Mouse (Mus musculus): Measurements from ENCODE around the gene Zyg11b. TPM values are rescaled to one million over a fixed set of nuclear protein-coding genes. Genes with fewer than 3 reads are reported as not detected.

Gene Zyg11b
- total RNA-seq (2023), result 10 to 100 TPM; 27.7 to 32.9 TPM

GRCm38 (mm10) chr4:108300670-108301373 lies at the start of gene Zyg11b:
TSS of gene Zyg11b (minus strand) at chr4:108301096.

GRCm38 (mm10) chr4:108327730-108328484 lies 27.0 kb upstream of the Zyg11b start, which contains the start of gene Coa7:
TSS of gene Coa7 (plus strand) at chr4:108328140.

GRCm38 (mm10) chr4:108217332-108218179 lies 83.3 kb downstream of the Zyg11b start, which contains the start of gene Zyg11a:
TSS of gene Zyg11a (minus strand) at chr4:108218048.

Other genes with a start within 250 kb of the Zyg11b start
- under 1 TPM in 1 of 2 experiments, not detected in 1; 0.09 TPM for gene Podn, start 204.7 kb downstream of the Zyg11b start, total RNA-seq (2023)
- 100 to 1,000 TPM; 178 to 183 TPM for gene Scp2, start 156.1 kb downstream of the Zyg11b start, total RNA-seq (2023)
- not detected for gene Echdc2, start 135.7 kb downstream of the Zyg11b start, total RNA-seq (2023)
- not detected for gene Zyg11a, start 83.0 kb downstream of the Zyg11b start, total RNA-seq (2023)
- gene Coa7, start 27.0 kb upstream of the Zyg11b start, total RNA-seq (2023), result 1 to 10 TPM; 2.4 to 4.9 TPM
- not detected for gene Shisal2a, start 82.3 kb upstream of the Zyg11b start, total RNA-seq (2023)
- under 1 TPM in 1 of 2 experiments, not detected in 1; 0.62 TPM for gene Gpx7, start 105.9 kb upstream of the Zyg11b start, total RNA-seq (2023)
- gene Tut4, start 158.3 kb upstream of the Zyg11b start, total RNA-seq (2023), result 10 to 100 TPM; 42.2 to 42.6 TPM

Measured in neutrophil, adult 83 days (primary cell).